In genomic region chr7:44246055-44246983, GRCm38 (mm10) we compare ENCODE assay signal across 8 mouse cellular contexts. TPM values are rescaled to one million over a fixed set of nuclear protein-coding genes. Genes with fewer than 3 reads are reported as not detected.
DNase-seq lines count a peak whose midpoint lies in the region; ATAC-seq lines count a peak whose summit lies in the region.

TSS of gene 1700028J19Rik (minus strand) at chr7:44246695.
TSS of gene 2410002F23Rik (plus strand) at chr7:44246722.

- ATAC-seq in inflammation-experienced regulatory T-cells, adult 6 months = peak; percentile 84
- peak; percentile 78 for ATAC-seq in megakaryocyte-erythroid progenitor cell, adult 5-6 weeks (replicated peaks; ENCODE audit: low FRiP score, low TSS enrichment, poor library complexity, severe bottlenecking)

- DNase-seq in adrenal gland, adult (ENCODE audit: inconsistent age in 2 of 2, low spot score in 1 of 2) = peak; percentile 93 to 98
- peak; percentile 95 for DNase-seq in embryo, embryonic 10.5 days (ENCODE audit: low spot score)
- DNase-seq in gastrocnemius, postnatal 14 days = peak; percentile 90
- peak; percentile 87 to 95 for DNase-seq in left cerebral cortex, postnatal 10 days (ENCODE audit: extremely low spot score in 1 of 2, low spot score in 2 of 2)
- peak; percentile 90 for DNase-seq in right cerebral cortex, postnatal 25 days
- DNase-seq in urinary bladder, postnatal 4 days (ENCODE audit: low spot score in 2 of 2) = peak; percentile 89 to 92

- intact Hi-C loops in gastrocnemius, postnatal 14 days (cut with DNase I; ENCODE audit: low total_unique reads) = no loop called here
- intact Hi-C loops in left cerebral cortex, postnatal 10 days (cut with DNase I) = no loop called here

RNA-seq across cellular contexts. Expression of gene 1700028J19Rik, which starts in this region (rescaled TPM):
- total RNA-seq in gastrocnemius, postnatal 14 days (2021) = under 1 TPM; 0.21 to 0.33 TPM
- 1 to 10 TPM; 1.3 to 2.5 (median 1.6) TPM for polyA plus RNA-seq in inflammation-experienced regulatory T-cells, adult 6 months (2017; shearing (Covaris generic))
- total RNA-seq in left cerebral cortex, postnatal 10 days (2021) = under 1 TPM; 0.91 to 0.94 TPM
- 1.2 TPM in 1 of 2 replicates, not detected in the other for total RNA-seq in megakaryocyte-erythroid progenitor cell, adult 5-6 weeks (2014; fragmentation: Nextera tagmentation)
- 0.46 TPM in 1 of 2 replicates, not detected in the other for total RNA-seq in megakaryocyte-erythroid progenitor cell, adult 5-6 weeks (2017)

RNA-seq across cellular contexts. Expression of gene 2410002F23Rik, which starts in this region (rescaled TPM):
- 10 to 100 TPM; 14.2 to 16.2 TPM for total RNA-seq in gastrocnemius, postnatal 14 days (2021)
- polyA plus RNA-seq in inflammation-experienced regulatory T-cells, adult 6 months (2017; shearing (Covaris generic)) = 100 to 1,000 TPM in 1 of 3 experiments, 10 to 100 TPM in 2; 47.7 to 133 (median 97.4) TPM
- total RNA-seq in left cerebral cortex, postnatal 10 days (2021) = 100 to 1,000 TPM; 116 to 119 TPM
- 93.5 and 176 TPM in 2 replicates for total RNA-seq in megakaryocyte-erythroid progenitor cell, adult 5-6 weeks (2014; fragmentation: Nextera tagmentation)
- 77.1 and 113 TPM in 2 replicates for total RNA-seq in megakaryocyte-erythroid progenitor cell, adult 5-6 weeks (2017)

Comparison
In these comparisons a context has a peak if more than half of its experiments do, and no peak if none do; other contexts are left out.
1. Peak in every context shown above with its lines: DNase-seq and ATAC-seq.
2. RNA of gene 2410002F23Rik (total RNA-seq): 77.1 to 176 TPM in megakaryocyte-erythroid progenitor cell, adult 5-6 weeks and 116 to 119 TPM in left cerebral cortex, postnatal 10 days; 14.2 to 16.2 TPM in gastrocnemius, postnatal 14 days; every median in the first group is over 4 times any median in the second.